Mouse (Mus musculus) right cerebral cortex, postnatal 14 days (tissue): Measurements from ENCODE around the gene Efna5.

Source experiments
- DNase-seq: peaks from one replicate; pipeline ENCODE4 v3.0.0; 2022

The Efna5 gene

GRCm38 (mm10) chr17:62852822-62853608 is 28.1 kb downstream of the Efna5 start:
- no peak for DNase-seq

DNA sequence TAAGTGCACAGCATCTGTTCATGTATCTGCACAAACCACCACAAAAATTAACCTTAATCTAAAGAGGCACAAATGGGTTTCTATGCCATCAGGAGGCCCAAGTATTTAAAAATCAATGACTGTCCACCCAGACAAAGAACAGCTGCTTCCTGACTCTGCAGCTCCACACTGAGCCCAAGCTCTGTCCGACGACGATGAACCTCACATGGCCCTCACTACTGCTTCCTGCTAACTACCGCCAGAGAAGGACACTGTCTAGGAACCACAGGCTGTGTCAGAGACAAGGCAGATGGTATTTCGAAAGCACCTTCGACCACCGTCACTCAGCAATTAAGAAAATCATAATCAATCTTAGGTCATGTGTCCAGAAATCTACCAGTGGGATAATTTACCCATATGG is 29.8 kb downstream of the Efna5 start:
- no peak for DNase-seq

DNA sequence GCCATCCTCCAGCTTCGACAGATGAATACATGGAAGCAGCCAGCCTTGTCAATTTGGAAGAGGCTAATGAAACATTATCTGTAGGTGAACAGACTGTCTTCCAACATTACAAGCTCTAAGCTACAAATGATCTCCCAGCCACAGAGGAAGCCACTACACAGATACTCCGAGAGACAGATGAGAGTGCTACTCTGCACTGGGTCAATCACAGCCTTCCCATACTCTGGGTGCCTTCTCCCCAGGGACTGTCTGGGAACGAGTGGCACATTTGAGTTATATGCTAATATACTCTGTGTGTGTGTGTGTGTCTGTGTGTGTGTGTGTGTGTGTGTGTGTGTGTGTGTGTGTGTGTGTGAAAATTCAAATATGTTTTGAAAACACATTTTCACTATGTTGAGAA is 30.5 kb downstream of the Efna5 start:
- DNase-seq: no peak

DNA sequence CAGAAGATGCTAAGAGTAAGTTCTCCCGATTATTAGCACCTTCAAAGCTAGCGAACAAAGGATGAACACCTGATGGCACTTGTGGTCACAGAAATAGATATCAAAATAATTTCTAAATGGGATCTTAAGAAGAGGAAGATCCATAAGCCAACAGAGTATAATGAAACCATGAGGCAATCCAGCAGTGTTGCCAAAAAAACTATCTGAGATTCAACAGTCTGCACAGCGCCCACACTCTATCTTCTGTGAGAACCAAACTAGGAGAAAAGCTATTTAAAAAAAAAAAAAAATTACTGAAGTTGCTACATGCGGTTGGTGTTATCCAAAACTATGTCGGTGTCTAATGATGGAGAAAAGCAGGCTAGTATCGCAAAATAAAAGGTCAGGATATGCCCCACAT is 31.4 kb downstream of the Efna5 start:
- DNase-seq: no peak

GRCm38 (mm10) chr17:62845656-62846055 is 35.5 kb downstream of the Efna5 start:
- no peak for DNase-seq

DNA sequence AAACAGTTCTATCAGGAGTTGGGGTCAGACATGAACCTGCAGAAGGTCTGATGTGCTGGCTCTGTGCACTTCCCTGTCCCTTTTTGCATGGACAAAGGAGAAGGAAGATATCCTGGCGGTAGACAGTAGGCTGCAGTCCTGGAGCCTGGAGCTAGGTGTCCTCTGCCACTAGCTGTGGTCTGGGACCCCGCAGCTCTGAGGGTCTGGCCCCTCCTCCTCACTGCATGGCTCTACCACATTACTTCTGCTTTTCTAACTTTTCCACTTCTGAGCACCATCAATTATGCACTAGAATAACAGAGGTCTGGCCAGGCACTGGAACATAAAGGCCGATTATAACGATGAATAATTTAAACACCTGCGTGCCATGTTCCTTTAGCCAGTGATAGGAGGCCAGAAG is 36.8 kb downstream of the Efna5 start:
- no peak for DNase-seq

DNA sequence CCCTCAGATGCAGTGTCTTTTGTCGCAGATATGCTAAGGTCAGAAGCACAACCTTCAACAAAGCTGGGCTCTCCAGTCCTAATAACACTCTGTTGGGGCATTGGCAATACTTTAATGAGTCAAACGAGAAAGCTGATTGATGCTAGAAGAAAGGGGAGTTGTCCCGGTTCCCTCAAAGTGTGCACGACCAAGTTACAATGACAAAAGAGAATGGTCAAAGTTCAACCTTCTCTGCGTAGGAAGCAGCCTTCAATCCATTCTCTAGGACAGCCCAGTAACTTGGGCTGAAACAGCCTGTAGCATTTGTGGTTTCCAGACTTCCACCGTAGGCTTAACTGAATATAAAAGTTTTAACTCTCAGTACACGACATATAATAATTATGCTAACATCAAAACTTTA is 43.8 kb downstream of the Efna5 start:
- no peak for DNase-seq

- no peak for DNase-seq
These were observed 44.5 kb downstream of the Efna5 start for GRCm38 (mm10) chr17:62836598-62837106.

DNA sequence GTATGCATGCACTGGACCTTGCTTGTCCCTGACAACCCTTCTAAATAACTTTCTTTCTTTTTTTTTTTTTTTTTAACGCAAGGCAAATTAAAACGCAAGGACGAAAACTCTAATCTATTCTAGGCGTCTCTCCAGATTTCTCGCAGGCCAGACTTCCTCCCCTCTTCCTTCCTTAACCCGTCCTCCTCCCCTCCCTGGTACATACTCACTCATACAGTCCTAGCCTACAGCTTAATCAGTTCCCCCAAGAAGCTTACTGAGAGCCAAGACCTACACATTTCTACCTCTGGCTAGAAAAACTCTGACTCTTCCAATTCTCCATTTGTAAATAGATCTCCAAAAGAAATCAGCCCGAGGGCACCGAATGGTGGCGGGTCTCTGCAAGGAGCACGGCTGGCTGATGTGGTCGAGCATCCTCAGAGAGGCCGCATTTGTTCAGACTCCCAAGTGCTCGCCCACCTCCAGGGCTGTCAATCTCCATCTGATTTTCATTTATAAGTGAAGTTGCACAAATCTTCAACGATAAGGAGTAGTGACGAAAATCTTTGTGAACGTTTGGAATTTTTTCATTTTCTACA is 48.5 kb downstream of the Efna5 start:
- DNase-seq: no peak

DNA sequence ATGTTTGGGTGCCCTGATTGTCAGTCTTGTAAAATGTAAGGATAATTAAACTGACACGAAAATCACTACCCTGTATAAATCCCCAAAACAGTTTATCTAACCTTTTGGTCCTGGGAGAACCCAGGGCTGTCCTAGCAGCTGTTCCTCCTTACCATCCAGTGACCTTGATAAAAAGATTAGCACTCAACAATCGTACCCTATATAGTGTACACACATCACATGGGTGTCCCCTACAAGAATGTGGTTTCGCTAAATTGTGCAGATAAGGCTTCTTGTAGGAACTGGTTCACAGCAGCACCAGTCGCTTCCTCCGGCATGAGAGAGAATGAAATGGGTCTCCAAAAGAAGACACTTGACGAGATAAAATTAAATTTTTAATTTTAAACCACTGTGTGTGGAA is 53.6 kb downstream of the Efna5 start:
- DNase-seq: no peak

GRCm38 (mm10) chr17:62821219-62821618 is 59.9 kb downstream of the Efna5 start:
- no peak for DNase-seq

- no peak for DNase-seq
These were observed 61.2 kb downstream of the Efna5 start for GRCm38 (mm10) chr17:62819931-62820330.

GRCm38 (mm10) chr17:62818821-62819220 is 62.3 kb downstream of the Efna5 start:
- DNase-seq: no peak

- no peak for DNase-seq
These were observed 62.8 kb downstream of the Efna5 start for GRCm38 (mm10) chr17:62818337-62818736.

DNA sequence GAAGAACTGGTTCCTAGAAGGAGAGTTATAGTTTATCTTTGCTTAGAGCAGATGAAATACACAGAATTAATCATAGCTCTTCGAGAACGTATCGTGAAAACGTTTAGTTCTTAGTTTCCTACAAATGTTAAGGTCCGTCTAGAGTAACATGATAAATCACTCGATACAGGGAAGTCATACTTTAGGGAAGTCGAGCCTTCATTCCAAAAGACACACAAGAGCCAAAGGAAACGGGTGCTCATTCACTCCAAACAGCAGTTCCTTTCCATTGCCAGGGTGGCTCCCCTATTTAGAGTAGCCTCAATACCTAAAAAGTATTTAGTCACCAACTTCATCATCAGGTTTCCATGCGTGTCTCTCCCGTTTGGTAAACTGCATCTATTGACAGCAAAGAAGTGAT is 64.2 kb downstream of the Efna5 start:
- no peak for DNase-seq

DNA sequence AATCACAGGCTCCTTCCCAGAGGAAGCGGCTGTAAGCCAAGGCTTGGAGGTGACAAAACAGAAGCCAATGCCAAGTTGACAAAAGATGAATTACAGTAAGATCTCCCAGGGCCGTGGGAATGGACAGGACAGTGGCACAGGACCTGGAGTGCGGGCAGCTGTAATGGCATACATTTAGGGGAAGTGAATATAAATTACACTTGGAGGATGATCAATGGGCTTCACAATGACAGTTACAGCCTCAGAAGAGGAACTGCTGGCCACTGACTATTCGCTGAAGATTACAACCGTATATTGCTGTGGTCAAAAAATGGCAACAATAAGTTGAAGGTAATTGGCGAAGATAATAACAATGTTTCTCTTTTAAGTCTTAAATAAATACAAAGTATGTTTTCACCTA is 67.7 kb downstream of the Efna5 start:
- no peak for DNase-seq

DNA sequence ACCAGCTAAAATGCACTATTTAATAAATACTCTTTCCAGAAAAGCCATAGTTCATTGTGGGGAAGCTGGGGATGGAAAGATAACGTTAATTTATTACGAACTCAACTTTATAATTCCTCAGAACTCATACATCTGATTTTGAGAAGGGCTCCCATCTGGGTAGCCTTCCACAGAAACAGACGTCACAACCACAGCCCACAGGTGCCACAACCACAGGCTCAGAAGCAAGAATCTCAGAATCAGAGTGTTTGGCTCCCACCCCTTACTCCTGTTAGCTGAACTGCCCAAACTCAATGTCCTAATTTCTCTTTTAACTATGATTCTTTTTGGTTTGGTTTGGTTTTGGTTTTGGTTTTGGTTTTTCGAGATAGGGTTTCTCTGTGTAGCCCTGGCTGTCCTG is 73.2 kb downstream of the Efna5 start:
- no peak for DNase-seq

DNA sequence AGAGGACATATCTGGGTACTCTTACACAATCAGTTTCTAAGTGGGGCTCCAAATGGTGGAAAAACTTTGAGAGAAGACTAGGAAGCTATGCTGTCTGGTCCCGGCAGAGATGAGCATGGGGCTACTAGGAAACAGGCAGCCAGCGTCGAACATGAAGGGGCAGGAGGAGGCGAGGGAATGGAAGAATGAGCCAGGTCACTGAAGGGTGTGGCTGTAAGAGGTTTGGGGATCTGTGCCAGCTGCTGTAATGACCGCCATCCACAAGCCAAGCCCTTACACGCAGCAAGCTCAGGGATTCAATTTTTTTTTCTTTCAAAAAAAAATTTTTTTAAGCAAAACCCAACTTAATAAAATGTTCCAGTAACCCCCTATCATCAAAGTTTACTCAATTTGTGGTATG is 74.5 kb downstream of the Efna5 start:
- DNase-seq: no peak

GRCm38 (mm10) chr17:62802748-62803147 is 78.4 kb downstream of the Efna5 start:
- no peak for DNase-seq

DNA sequence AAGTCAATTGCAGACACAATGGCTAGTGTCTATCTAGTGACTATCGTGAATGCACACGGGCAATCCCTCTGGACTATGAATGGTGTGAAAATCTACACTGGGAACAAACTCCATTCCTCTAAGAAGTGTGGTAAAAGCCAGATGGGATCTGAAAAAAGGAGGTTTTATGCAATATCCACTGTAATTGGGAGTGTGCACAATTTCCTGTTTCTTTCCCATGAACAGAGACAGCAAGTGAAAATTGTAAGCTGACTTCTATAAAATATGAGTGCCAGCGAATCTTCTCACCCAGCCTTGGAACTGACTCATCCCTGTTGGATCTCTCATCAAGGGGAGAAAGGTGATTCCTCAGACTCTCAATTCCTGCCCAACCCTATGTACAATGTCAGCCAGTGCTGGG is 83.8 kb downstream of the Efna5 start:
- DNase-seq: no peak

- DNase-seq: no peak
These were observed 91.5 kb downstream of the Efna5 start for GRCm38 (mm10) chr17:62789291-62790290.

GRCm38 (mm10) chr17:62788783-62789182 is 92.3 kb downstream of the Efna5 start:
- DNase-seq: no peak

- no peak for DNase-seq
These were observed 93.3 kb downstream of the Efna5 start for GRCm38 (mm10) chr17:62787855-62788254.

- DNase-seq: no peak
These were observed 94.6 kb downstream of the Efna5 start for GRCm38 (mm10) chr17:62786602-62786907.
